ENCODE assay signal across 9 mouse cellular contexts in genomic region chr11:94127966-94128365, GRCm38 (mm10).
DNase-seq lines count a peak whose midpoint lies in the region; ATAC-seq and TF ChIP-seq lines count a peak whose summit lies in the region.
"Had no signal": no experiment of that assay in that cellular context is flagged by ENCODE, and none has a peak within 500 bp of the region (broad histone marks: within the 10 kb centered on the region; RNA-seq: fewer than 3 reads in every experiment).

No protein-coding gene starts in this region.

- ATAC-seq in stomach, postnatal 0 days (ENCODE audit: low FRiP score, low TSS enrichment), result peak; percentile 79

- H3K36me3 ChIP-seq in kidney, adult 2 months (ENCODE audit: control insufficient read depth, insufficient read depth, low read length), result no peaks in the 10 kb centered on the region; the same call in 1 of the 2 replicates
- H3K36me3 ChIP-seq in limb, embryonic 10.5 days, result peaks cover 30% of the 10 kb centered on the region
- H3K36me3 ChIP-seq in stomach, postnatal 0 days (ENCODE audit: control insufficient read depth, insufficient read depth, low read length), result no peaks in the 10 kb centered on the region

- H3K27ac ChIP-seq in kidney, adult 2 months (ENCODE audit: insufficient read depth, low read depth, low read length), result no peak overlapping the region
- no peak overlapping the region for H3K27ac ChIP-seq in limb, embryonic 10.5 days
- H3K27ac ChIP-seq in stomach, postnatal 0 days (replicated peaks), result no peak overlapping the region

- DNase-seq in A20 (ENCODE audit: low read depth, low spot score), result peak; percentile 80
- peak; percentile 77 to 92 for DNase-seq in adrenal gland, adult (ENCODE audit: inconsistent age in 2 of 2, low spot score in 1 of 2)
- DNase-seq in embryo, embryonic 10.5 days (ENCODE audit: low spot score), result peak; percentile 89
- DNase-seq in gastrocnemius, postnatal 25 days, result peak; percentile 69
- peak; percentile 85 for DNase-seq in kidney, adult 2 months
- peak; percentile 77 for DNase-seq in limb, embryonic 10.5 days (ENCODE audit: low spot score)
- peak; percentile 24 to 59 for DNase-seq in monocyte, adult 2 months (ENCODE audit: low read depth in 1 of 2, low spot score in 2 of 2)
- DNase-seq in stomach, postnatal 0 days (ENCODE audit: low spot score), result peak; percentile 81

- H3K27me3 ChIP-seq in kidney, adult 2 months (replicated peaks; ENCODE audit: control insufficient read depth, insufficient read depth, low read length), result no peaks in the 10 kb centered on the region
- no peaks in the 10 kb centered on the region for H3K27me3 ChIP-seq in limb, embryonic 10.5 days (ENCODE audit: low read depth, poor library complexity, severe bottlenecking)
- H3K27me3 ChIP-seq in stomach, postnatal 0 days (ENCODE audit: control insufficient read depth, insufficient read depth, low read length), result no peaks in the 10 kb centered on the region

- TF ChIP-seq POLR2A in kidney, adult 2 months (IDR thresholded peaks at IDR 0.05; ENCODE audit: low read depth, low read length), result no peak

- peak; percentile 93; the same call in 1 of the 2 replicates for TF ChIP-seq CTCF in kidney, adult 2 months (conservative IDR thresholded peaks at IDR 0.05; ENCODE audit: insufficient read depth, insufficient read length, low read depth, low read length)
- peak; percentile 95 for TF ChIP-seq CTCF in stomach, postnatal 0 days (IDR thresholded peaks at IDR 0.05; ENCODE audit: low read depth)

- H3K4me2 ChIP-seq in stomach, postnatal 0 days (replicated peaks; ENCODE audit: low read depth), result no peak overlapping the region

- no peak for TF ChIP-seq EP300 in stomach, postnatal 0 days (optimal IDR thresholded peaks at IDR 0.05)

- 36% methylated on average over 5 of the region's 5 CpGs for WGBS in kidney, adult 2 months
- WGBS in limb, embryonic 10.5 days, result 58% methylated on average over 5 of the region's 5 CpGs
- 31% methylated on average over 5 of the region's 5 CpGs for WGBS in stomach, postnatal 0 days

- H3K9me3 ChIP-seq in limb, embryonic 10.5 days (replicated peaks), result no peaks in the 10 kb centered on the region
- no peaks in the 10 kb centered on the region for H3K9me3 ChIP-seq in stomach, postnatal 0 days (ENCODE audit: control insufficient read depth, low read length)

- H3K4me1 ChIP-seq in kidney, adult 2 months (ENCODE audit: control insufficient read depth, insufficient read depth, low read length), result peaks cover 20% of the 10 kb centered on the region; the same call in 1 of the 2 replicates
- H3K4me1 ChIP-seq in limb, embryonic 10.5 days, result peaks cover 25% of the 10 kb centered on the region
- no peaks in the 10 kb centered on the region for H3K4me1 ChIP-seq in stomach, postnatal 0 days (replicated peaks; ENCODE audit: control insufficient read depth, insufficient read depth)

- no peak overlapping the region for H3K9ac ChIP-seq in stomach, postnatal 0 days (ENCODE audit: low read length)

- no peak overlapping the region for H3K4me3 ChIP-seq in kidney, adult 2 months (ENCODE audit: insufficient read depth, low read depth, low read length)
- H3K4me3 ChIP-seq in limb, embryonic 10.5 days, result no peak overlapping the region
- H3K4me3 ChIP-seq in stomach, postnatal 0 days (ENCODE audit: low read depth, low read length), result no peak overlapping the region
- H3K4me3 ChIP-seq: erythroblast, embryonic 14.5 days had no signal
